Mouse (Mus musculus) ES-E14 (cell line): ENCODE results near the gene Peak1. TPM values are rescaled to one million over a fixed set of nuclear protein-coding genes. Genes with fewer than 3 reads are reported as not detected.

Experiments used
- DNase-seq: peaks from one replicate; pipeline ENCODE4 v3.0.0-alpha.2; 2013; ENCODE audit warnings: low read depth, low spot score
- H3K27ac ChIP-seq: 2 replicates; pipeline ENCODE4 v1.5.1; 2012; ENCODE audit warnings: low read depth, mild to moderate bottlenecking, low read length, moderate library complexity, mixed read lengths; ENCODE audit not compliant: poor library complexity, insufficient read depth, severe bottlenecking
- H3K36me3 ChIP-seq: 2 replicates; pipeline ENCODE4 v1.6.1; 2012; ENCODE audit warnings: mild to moderate bottlenecking, low read length, moderate library complexity, mixed read lengths; ENCODE audit not compliant: control insufficient read depth, poor library complexity, insufficient read depth, severe bottlenecking
- H3K4me1 ChIP-seq, 2 experiments: fragments of 150-350 bp in 1 of 2; sonication (generic) in 1 of 2; 2 replicates each; pipeline ENCODE4 v1.6.1; 2012; ENCODE audit warnings: low read length in 2 of 2, mild to moderate bottlenecking in 1 of 2, mixed read lengths in 1 of 2; ENCODE audit not compliant: control insufficient read depth in 2 of 2, insufficient read depth in 2 of 2, poor library complexity in 1 of 2
- H3K4me3 ChIP-seq, 2 experiments: fragments of 150-350 bp in 1 of 2; sonication (generic) in 1 of 2; 2 replicates each; pipeline ENCODE4 v1.5.1; 2012; ENCODE audit warnings: low read length in 2 of 2, low read depth in 1 of 2, mild to moderate bottlenecking in 1 of 2, mixed read lengths in 1 of 2; ENCODE audit not compliant: insufficient read depth in 1 of 2, poor library complexity in 1 of 2, severe bottlenecking in 1 of 2
- H3K9ac ChIP-seq: 2 replicates; pipeline ENCODE4 v1.6.1; 2012; ENCODE audit warnings: low read depth, mild to moderate bottlenecking, low read length, mixed read lengths; ENCODE audit not compliant: poor library complexity, insufficient read depth, severe bottlenecking
- H3K9me3 ChIP-seq: fragments of 150-350 bp; sonication (generic); 2 replicates; pipeline ENCODE4 v1.6.1; 2012; ENCODE audit warnings: low read depth, mild to moderate bottlenecking, low read length; ENCODE audit not compliant: control insufficient read depth, insufficient read depth
- CHD2 ChIP-seq: IDR thresholded peaks from 2 replicates; pipeline ENCODE4 v1.6.1; 2014; ENCODE audit warnings: mild to moderate bottlenecking, low read depth, low read length, inconsistent platforms
- HCFC1 ChIP-seq: IDR thresholded peaks from 2 replicates; pipeline ENCODE4 v1.6.1; 2012; ENCODE audit warnings: low read length, inconsistent platforms, borderline replicate concordance; ENCODE audit not compliant: insufficient read depth
- MAFK ChIP-seq: IDR thresholded peaks from 2 replicates; pipeline ENCODE4 v1.6.1; 2014; ENCODE audit warnings: mild to moderate bottlenecking, low read depth, low read length, inconsistent platforms; ENCODE audit not compliant: insufficient read depth
- ZC3H11A ChIP-seq: IDR thresholded peaks from 2 replicates; pipeline ENCODE4 v1.6.1; 2012; ENCODE audit warnings: low read depth, mild to moderate bottlenecking, inconsistent platforms, low read length, borderline replicate concordance
- ZNF384 ChIP-seq: IDR thresholded peaks from 2 replicates; pipeline ENCODE4 v1.6.1; 2012; ENCODE audit warnings: low read depth, low read length, inconsistent platforms
- in situ Hi-C, 2 experiments: fragments of 600-800 bp; cut with MboI; formaldehyde crosslinking; loops; one replicate each; pipeline ENCODE4 v1.15.1; 2025; ENCODE audit warnings: low sequenced_read_pairs in 2 of 2, inconsistent platforms in 1 of 2; ENCODE audit not compliant: unreplicated experiment in 2 of 2
- total RNA-seq: library from RNA; depleted of rRNA; stranded (reverse); fragments of 300-350 nt; gene quantifications from 2 replicates; pipeline ENCODE4 v1.2.3, GENCODE M21; 2012

Peak1 gene
- total RNA-seq, 1 experiment = 14.5 TPM

DNA sequence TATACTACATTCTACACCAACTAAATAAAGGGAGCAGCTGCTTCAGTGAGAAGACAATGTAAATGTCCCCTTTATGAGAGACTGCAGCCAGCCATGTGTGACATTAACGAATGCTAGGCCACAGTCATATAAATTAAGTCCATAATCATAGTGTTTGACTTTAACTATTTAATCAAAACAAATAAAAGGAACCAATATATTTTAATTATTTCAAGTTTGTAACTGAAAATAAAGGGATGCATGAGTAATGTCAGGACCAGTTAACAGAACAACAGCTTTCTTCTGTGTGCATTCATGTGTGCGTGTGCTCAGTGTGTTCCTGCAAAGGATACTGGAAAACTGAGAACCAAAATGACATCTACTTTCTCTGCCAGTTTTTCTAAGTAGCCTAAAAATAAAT, 113.3 kb downstream of the Peak1 start:
- no peak overlapping the region for H3K9ac ChIP-seq
- no peak for TF ChIP-seq ZNF384
- TF ChIP-seq MAFK = no peak
- TF ChIP-seq CHD2 = no peak
- TF ChIP-seq ZC3H11A = no peak
- TF ChIP-seq HCFC1 = no peak
- no peaks in the 10 kb centered on the region for H3K36me3 ChIP-seq
- DNase-seq = no peak
- in situ Hi-C loops = no loop called here
- H3K9me3 ChIP-seq = no peaks in the 10 kb centered on the region
- no peak overlapping the region for H3K4me3 ChIP-seq
- no peaks in the 10 kb centered on the region for H3K4me1 ChIP-seq
- H3K27ac ChIP-seq = no peak overlapping the region

- in situ Hi-C loops = no loop called here
- no peak for TF ChIP-seq ZC3H11A
- no peak for TF ChIP-seq HCFC1
- TF ChIP-seq MAFK = no peak
- no peak for TF ChIP-seq ZNF384
- TF ChIP-seq CHD2 = no peak
- H3K27ac ChIP-seq = no peak overlapping the region
These were observed 114.9 kb downstream of the Peak1 start for GRCm38 (mm10) chr9:56302921-56303465.

GRCm38 (mm10) chr9:56290019-56290418, 127.8 kb downstream of the Peak1 start:
- H3K4me3 ChIP-seq = no peak overlapping the region
- H3K9me3 ChIP-seq = no peaks in the 10 kb centered on the region
- no peak overlapping the region for H3K9ac ChIP-seq
- no peak overlapping the region for H3K27ac ChIP-seq
- no peaks in the 10 kb centered on the region for H3K36me3 ChIP-seq
- H3K4me1 ChIP-seq = no peaks in the 10 kb centered on the region
- in situ Hi-C loops = no loop called here
- DNase-seq = no peak
- TF ChIP-seq CHD2 (no peak), ZC3H11A (no peak), HCFC1 (no peak), MAFK (no peak), ZNF384 (no peak)

More at GRCm38 (mm10) chr9:56302921-56303465, 114.9 kb downstream of the Peak1 start:
- H3K36me3 ChIP-seq = no peaks in the 10 kb centered on the region
- H3K4me1 ChIP-seq = no peaks in the 10 kb centered on the region
- no peaks in the 10 kb centered on the region for H3K9me3 ChIP-seq
- DNase-seq = no peak
- no peak overlapping the region for H3K4me3 ChIP-seq
- H3K9ac ChIP-seq = no peak overlapping the region

DNA sequence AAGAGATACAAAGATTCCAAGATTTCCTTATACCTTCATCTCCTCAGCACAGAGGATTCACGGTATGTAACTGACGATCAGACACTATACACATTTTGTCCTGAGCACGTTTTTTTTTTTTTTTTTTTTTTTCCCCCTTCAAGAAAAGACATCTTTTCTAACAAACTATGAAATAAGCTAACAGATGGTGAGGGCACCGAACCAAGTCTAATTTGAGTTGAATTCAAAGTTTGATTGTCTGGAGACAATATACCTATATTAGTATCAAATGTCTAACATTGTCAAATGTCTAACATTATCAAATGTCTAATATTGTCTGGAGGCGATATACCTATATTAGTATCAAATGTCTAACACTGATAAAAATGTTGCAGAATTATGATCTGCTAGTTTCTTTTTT, 135.4 kb downstream of the Peak1 start:
- H3K36me3 ChIP-seq = no peaks in the 10 kb centered on the region
- TF ChIP-seq MAFK (no peak), ZNF384 (no peak), CHD2 (no peak), HCFC1 (no peak), ZC3H11A (no peak)
- H3K27ac ChIP-seq = no peak overlapping the region
- in situ Hi-C loops = no loop called here
- H3K9ac ChIP-seq = no peak overlapping the region
- no peaks in the 10 kb centered on the region for H3K9me3 ChIP-seq
- no peak overlapping the region for H3K4me3 ChIP-seq
- H3K4me1 ChIP-seq = no peaks in the 10 kb centered on the region
- no peak for DNase-seq
